Mouse (Mus musculus) left cerebral cortex, postnatal 10 days (tissue): ENCODE results near the gene Dcaf12. TPM values are rescaled to one million over a fixed set of nuclear protein-coding genes. Genes with fewer than 3 reads are reported as not detected.
A peak's percentile ranks its signal among the peaks of the same experiment; 100 is the strongest.

Source experiments
- DNase-seq, 2 experiments: peaks; one replicate each; pipeline ENCODE4 v3.0.0; 2021 to 2022; ENCODE audit warnings: low spot score in 2 of 2, mixed read lengths in 1 of 2; ENCODE audit errors: extremely low spot score in 1 of 2
- intact Hi-C: fragments of 180-260 bp; cut with DNase I; formaldehyde crosslinking; loops from one replicate; pipeline ENCODE4 v1.15.1; 2025
- total RNA-seq, 2 experiments: library from RNA; stranded (reverse); gene quantifications; 2 replicates each; pipeline ENCODE4 v1.2.3; 2021

Gene Dcaf12
- total RNA-seq, 2 experiments from 2014 or later = 55.2 to 55.6 TPM

DNA sequence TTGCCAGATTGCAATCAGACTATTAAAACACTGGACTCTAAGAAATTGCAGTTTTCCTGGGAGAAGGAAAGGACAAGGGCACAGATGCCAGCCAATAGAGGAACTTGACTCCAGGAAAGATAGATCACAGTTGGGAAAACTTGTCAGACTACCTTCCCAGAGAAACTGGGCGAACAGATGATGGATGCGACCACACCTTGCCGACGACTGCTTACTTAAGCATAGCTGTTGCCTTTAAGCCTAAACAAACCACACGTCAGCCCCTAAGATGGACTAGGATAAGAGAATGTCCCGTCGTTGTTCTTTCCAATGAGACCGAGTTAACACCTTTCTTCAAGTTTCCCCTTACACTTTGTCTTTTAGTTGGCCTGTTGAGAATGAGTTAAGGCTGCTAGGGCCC, 484 bp upstream of the Dcaf12 start:
- no peak for DNase-seq
- intact Hi-C loops = no loop called here

- intact Hi-C loops = loop anchor here (5.0 kb wide), 1 partner anchor 74 kb away; no protein-coding TSS in a partner anchor
- no peak for DNase-seq
These were observed 967 bp downstream of the Dcaf12 start for GRCm38 (mm10) chr4:41313722-41314121.

GRCm38 (mm10) chr4:41310567-41311563, 3.8 kb downstream of the Dcaf12 start:
- intact Hi-C loops = loop anchor here (5.0 kb wide), 1 partner anchor 76 kb away; no protein-coding TSS in a partner anchor
- no peak for DNase-seq

DNA sequence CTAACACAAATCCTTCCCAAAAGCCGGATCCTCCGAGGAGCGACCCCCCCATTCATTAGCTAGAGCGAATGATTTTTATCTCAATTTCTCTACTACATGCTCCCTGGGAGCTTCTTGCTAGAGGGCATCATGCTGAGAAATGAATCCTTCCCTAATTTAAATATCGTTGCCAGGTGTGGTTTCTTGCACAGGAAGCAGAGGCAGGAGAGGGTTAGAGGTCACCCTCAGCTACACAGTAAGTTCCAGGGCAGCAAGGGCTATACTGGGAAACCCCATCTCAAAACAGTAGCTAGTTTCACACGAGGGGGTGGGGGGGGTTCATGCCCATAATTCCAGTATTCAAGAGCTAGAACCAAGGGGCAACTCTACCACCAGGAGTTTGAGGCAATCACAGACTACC, 7.3 kb downstream of the Dcaf12 start:
- DNase-seq = no peak
- intact Hi-C loops = no loop called here

- intact Hi-C loops = no loop called here
- DNase-seq = peak in 1 of 2 experiments; percentile 31
These were observed 10.4 kb downstream of the Dcaf12 start for GRCm38 (mm10) chr4:41304302-41304701.

- DNase-seq = no peak
- intact Hi-C loops = no loop called here
These were observed 11.0 kb downstream of the Dcaf12 start for GRCm38 (mm10) chr4:41303671-41304070.

- intact Hi-C loops = no loop called here
- DNase-seq = no peak
These were observed 15.7 kb downstream of the Dcaf12 start for GRCm38 (mm10) chr4:41298976-41299375.

- DNase-seq = no peak
- intact Hi-C loops = no loop called here
These were observed 18.7 kb downstream of the Dcaf12 start for GRCm38 (mm10) chr4:41295960-41296359.

GRCm38 (mm10) chr4:41295507-41295906, 19.2 kb downstream of the Dcaf12 start:
- intact Hi-C loops = no loop called here
- no peak for DNase-seq

DNA sequence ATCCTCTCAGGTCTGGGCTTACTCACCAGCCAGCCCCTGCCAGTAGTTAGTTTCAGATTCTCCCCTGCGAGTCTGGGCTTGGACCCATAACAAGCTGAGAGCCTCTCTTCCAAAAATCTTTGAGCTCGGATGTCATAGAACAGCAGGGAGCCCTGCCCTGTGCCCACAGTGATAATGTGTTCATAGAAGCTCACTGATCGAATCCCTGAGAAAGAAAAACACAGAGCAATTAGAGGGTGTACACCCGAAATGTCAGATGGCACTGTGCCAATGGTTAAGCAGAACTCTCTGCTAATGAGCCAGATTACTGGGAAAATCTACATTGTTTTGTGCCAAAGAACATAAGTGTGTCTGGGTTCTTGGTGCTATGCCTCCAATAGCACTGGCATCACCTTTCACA, 20.8 kb downstream of the Dcaf12 start:
- peak in 1 of 2 experiments; percentile 22 for DNase-seq
- intact Hi-C loops = loop anchor here (5.0 kb wide), 1 partner anchor 98 kb away; no protein-coding TSS in a partner anchor

- DNase-seq = peak in 1 of 2 experiments; percentile 26
- intact Hi-C loops = loop anchor here (5.0 kb wide), 3 partner anchors 63 to 163 kb away; no protein-coding TSS in a partner anchor
These were observed 24.9 kb downstream of the Dcaf12 start for GRCm38 (mm10) chr4:41289802-41290201.

- intact Hi-C loops = loop anchor here (5.0 kb wide), 2 partner anchors 59 to 159 kb away; no protein-coding TSS in a partner anchor
- DNase-seq = peak in 1 of 2 experiments; percentile 42
These were observed 28.3 kb downstream of the Dcaf12 start for GRCm38 (mm10) chr4:41286420-41286819.

GRCm38 (mm10) chr4:41284087-41284486, 30.6 kb downstream of the Dcaf12 start:
- no peak for DNase-seq
- intact Hi-C loops = no loop called here

DNA sequence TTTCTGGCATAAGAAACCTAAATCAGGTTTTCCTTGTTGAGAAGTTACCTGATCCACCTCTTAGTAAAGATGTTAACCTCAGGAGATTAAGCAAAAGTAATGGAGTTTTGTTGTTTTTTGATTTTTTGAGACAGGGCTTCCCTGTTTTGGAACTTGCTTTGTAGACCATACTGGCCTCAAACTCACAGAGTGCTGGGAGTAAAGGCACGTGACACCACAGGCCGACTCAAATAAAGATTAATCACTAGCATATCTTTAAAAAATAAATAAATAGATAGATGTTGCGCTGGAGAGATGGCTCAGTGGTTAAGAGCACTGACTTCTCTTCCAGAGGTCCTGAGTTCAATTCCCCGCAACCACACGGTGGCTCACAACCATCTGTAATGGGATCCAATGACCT, 38.8 kb downstream of the Dcaf12 start:
- no peak for DNase-seq
- intact Hi-C loops = no loop called here

- intact Hi-C loops = no loop called here
- DNase-seq = peak; percentile 98
These were observed 39.5 kb downstream of the Dcaf12 start, which contains the start of gene Ubap2 for GRCm38 (mm10) chr4:41274980-41275850. Gene Ubap2, minus strand, starts transcription at chr4:41275144.

DNA sequence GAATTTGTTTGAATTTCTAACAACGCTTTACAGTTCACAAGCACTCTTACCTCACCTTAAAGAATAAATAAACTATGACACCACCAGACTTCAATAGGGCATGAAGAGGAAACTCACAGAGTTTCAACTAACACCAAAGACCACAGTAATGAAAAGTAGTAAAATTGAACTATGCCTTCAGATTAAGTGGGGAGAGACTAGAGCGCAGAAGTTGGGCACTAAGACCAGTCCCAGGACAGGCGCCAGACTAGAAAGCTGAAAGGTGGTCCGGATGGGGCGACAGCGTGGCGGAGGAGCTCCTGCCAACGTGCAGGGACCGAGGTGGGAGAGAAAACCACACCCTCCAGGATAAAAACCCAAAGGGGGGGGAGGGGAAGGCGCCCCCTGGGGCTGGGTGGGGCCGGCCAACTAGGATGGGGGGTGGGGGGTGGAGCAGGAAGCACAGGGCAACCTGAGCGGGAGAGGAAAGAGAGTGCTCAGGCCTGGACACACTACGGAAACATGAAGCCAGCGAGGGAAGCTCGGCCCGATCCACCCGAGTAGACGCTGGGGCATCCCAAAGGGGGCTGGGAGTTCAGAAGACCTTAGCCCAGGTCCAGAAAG, 40.2 kb downstream of the Dcaf12 start:
- intact Hi-C loops = no loop called here
- DNase-seq = no peak

DNA sequence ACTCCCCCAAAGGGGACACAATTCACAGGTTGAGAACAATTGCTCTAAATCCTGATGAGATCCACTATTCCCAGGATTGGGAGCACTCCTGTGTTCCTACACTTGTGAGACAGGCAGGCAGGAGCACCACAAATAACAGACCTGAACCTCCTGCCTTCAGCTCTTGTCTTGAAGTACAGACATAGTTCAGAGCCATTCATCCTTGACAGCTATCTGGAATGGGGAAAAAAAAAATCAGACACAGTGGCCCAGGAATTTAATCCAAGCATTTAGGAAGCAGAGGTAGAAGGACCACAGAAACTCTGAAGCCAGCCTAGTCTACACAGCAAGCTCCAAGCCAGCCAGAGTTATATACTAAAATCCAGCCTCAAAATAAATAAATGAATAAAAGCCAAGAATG, 46.6 kb downstream of the Dcaf12 start:
- DNase-seq = no peak
- intact Hi-C loops = no loop called here

GRCm38 (mm10) chr4:41266350-41266749, 48.3 kb downstream of the Dcaf12 start:
- intact Hi-C loops = no loop called here
- DNase-seq = no peak

DNA sequence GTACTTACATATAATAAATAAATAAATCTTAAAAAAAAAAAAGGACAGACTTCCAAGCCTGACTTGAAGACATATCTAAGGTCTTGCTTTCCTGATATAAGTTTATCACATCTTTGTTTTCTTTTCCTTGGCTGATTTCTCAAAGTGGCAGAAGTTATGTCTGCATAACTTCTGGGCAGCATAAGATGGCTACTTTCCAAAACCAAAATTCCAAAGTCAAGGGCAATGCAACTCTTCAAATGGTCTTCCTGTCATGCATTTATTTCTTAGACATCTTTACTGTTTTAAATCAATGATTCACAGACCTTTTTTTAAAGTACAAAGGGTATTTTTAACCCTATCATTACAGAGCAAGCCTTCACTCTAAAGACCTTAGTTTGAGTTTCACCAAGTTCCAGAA, 54.0 kb downstream of the Dcaf12 start:
- DNase-seq = no peak
- intact Hi-C loops = no loop called here
